Mouse (Mus musculus) embryonic facial prominence, embryonic 11.5 days (tissue): ENCODE data around the gene Plxna4. TPM values are rescaled to one million over a fixed set of nuclear protein-coding genes. Genes with fewer than 3 reads are reported as not detected.

ENCODE experiments used
- ATAC-seq: fragments of 200-750 bp; cut with Nextera tagmentation; replicated peaks from 2 replicates; pipeline ENCODE4 v1.8.0; 2017; ENCODE audit warnings: low read depth; ENCODE audit not compliant: insufficient number of reproducible peaks, low FRiP score, low TSS enrichment
- DNase-seq: peaks from one replicate; pipeline ENCODE4 v3.0.0-alpha.2; 2015; ENCODE audit warnings: low spot score
- H3K27ac ChIP-seq: fragments of 300-500 bp; sonication (generic); replicated peaks from 2 replicates; pipeline ENCODE4 v1.5.1; 2014; ENCODE audit warnings: mild to moderate bottlenecking, low read depth, low read length, control low read depth
- H3K27me3 ChIP-seq: fragments of 300-500 bp; sonication (generic); 2 replicates; pipeline ENCODE4 v1.6.1; 2014; ENCODE audit warnings: mild to moderate bottlenecking, low read length, moderate library complexity, mixed read lengths; ENCODE audit not compliant: control insufficient read depth, insufficient read depth
- H3K36me3 ChIP-seq: fragments of 300-500 bp; sonication (generic); replicated peaks from 2 replicates; pipeline ENCODE4 v1.6.1; 2014; ENCODE audit warnings: low read depth, mild to moderate bottlenecking, low read length, moderate library complexity, mixed read lengths; ENCODE audit not compliant: control insufficient read depth, insufficient read depth
- H3K4me1 ChIP-seq: fragments of 300-500 bp; sonication (generic); 2 replicates; pipeline ENCODE4 v1.6.1; 2014; ENCODE audit warnings: low read length, mixed read lengths; ENCODE audit not compliant: control insufficient read depth, insufficient read depth
- H3K4me2 ChIP-seq: fragments of 300-500 bp; sonication (generic); 2 replicates; pipeline ENCODE4 v1.6.1; 2014; ENCODE audit warnings: low read depth, mild to moderate bottlenecking, control low read depth, low read length, moderate library complexity
- H3K4me3 ChIP-seq: fragments of 300-500 bp; sonication (generic); 2 replicates; pipeline ENCODE4 v1.5.1; 2014; ENCODE audit warnings: low read depth, low read length, control low read depth
- H3K9ac ChIP-seq: fragments of 300-500 bp; sonication (generic); replicated peaks from 2 replicates; pipeline ENCODE4 v1.6.1; 2014; ENCODE audit warnings: mild to moderate bottlenecking, control low read depth, low read length
- H3K9me3 ChIP-seq: fragments of 300-500 bp; sonication (generic); replicated peaks from 2 replicates; pipeline ENCODE4 v1.6.1; 2016; ENCODE audit warnings: mild to moderate bottlenecking, low read length, inconsistent platforms, mixed read lengths; ENCODE audit not compliant: control insufficient read depth
- WGBS: fragments of 180-500 bp; shearing (Covaris S2); extraction: QIAGEN DNeasy Blood & Tissue Kit; methylation state at CpG from one replicate; pipeline ENCODE4 v1.1.7; 2014; 5-methylcytosine and 5-hydroxymethylcytosine counted together
- polyA plus RNA-seq: library from polyadenylated mRNA; unstranded; fragments of >200 nt; fragmentation: Nextera tagmentation; extraction: Ambion mirVana; gene quantifications from 2 replicates; pipeline ENCODE4 v1.2.1, GENCODE M21; 2014

Gene Plxna4
- polyA plus RNA-seq, 1 experiment from 2014 or later, result 3.2 TPM

DNA sequence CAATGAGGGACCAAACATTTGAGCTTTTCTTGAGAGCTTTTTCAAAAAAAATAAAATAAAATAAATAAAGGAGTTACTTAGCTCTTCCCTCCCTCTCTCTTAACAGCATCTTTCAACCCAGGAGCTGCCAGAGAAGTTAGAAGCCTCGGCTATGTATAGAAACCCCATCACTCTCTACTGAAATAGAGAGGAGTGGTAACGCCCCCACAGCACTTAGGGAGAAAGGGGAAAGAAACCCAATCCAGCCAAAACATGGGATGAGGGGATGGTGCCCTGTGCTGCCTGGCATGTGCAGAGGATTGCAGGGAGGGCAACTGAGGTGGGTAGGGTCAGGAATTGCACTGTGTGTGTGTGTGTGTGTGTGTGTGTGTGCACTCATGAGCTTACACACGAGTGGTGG lies 228.3 kb downstream of the Plxna4 start:
- H3K9ac ChIP-seq, result no peak overlapping the region
- no peak overlapping the region for H3K4me3 ChIP-seq
- H3K27me3 ChIP-seq, result no peaks in the 10 kb centered on the region
- H3K27ac ChIP-seq, result no peak overlapping the region
- H3K9me3 ChIP-seq, result no peaks in the 10 kb centered on the region
- H3K4me1 ChIP-seq, result no peaks in the 10 kb centered on the region
- H3K4me2 ChIP-seq, result no peak overlapping the region
- ATAC-seq, result no peak
- WGBS, result 74% methylated on average over 3 of the region's 3 CpGs
- no peak for DNase-seq
- H3K36me3 ChIP-seq, result no peaks in the 10 kb centered on the region

DNA sequence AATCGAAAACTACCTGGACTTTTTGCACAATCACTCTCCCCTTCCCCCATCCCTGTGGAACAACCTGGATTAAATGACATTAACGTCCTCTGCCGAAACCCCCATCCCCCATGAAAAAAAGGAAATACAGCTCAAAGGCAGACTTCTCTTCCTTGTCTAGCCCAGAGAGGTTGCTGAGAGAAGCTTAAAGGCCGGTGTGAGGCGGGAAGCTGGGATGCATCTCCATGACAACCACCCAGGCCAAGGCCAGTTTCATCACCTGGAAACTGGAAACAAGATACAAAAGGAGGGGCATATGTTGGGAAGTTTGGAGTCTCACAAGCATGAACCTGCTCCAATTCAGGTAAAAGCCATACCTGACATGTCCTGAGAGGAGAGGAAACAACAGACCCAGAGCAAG lies 230.5 kb downstream of the Plxna4 start:
- H3K27ac ChIP-seq, result no peak overlapping the region
- H3K4me2 ChIP-seq, result no peak overlapping the region
- no peaks in the 10 kb centered on the region for H3K9me3 ChIP-seq
- no peak overlapping the region for H3K4me3 ChIP-seq
- no peaks in the 10 kb centered on the region for H3K4me1 ChIP-seq
- no peak for DNase-seq
- 78% methylated on average over 5 of the region's 5 CpGs for WGBS
- no peaks in the 10 kb centered on the region for H3K27me3 ChIP-seq
- no peak for ATAC-seq
- H3K36me3 ChIP-seq, result no peaks in the 10 kb centered on the region
- H3K9ac ChIP-seq, result no peak overlapping the region

DNA sequence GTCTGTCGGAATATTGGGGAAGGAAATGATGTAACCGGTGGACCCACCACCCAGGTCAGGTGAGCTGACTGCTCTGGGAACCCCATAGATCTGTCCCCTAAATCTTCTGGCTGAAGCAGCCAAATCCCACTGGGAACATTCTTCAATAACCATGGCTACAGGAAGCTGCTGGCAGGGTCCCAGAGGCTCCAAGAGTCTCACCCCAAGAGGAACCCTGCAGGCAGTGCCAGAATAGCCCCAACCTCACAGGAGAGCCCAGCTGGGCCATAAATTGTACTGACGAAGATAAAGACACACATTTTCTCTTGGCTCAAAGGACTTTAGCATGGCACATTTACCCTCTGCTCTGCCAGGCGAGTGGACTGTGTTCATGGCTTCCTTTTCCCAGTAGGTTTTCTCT lies 232.4 kb downstream of the Plxna4 start:
- Histone ChIP-seq H3K27ac (no peak overlapping the region), H3K4me2 (no peak overlapping the region), H3K36me3 (no peaks in the 10 kb centered on the region), H3K4me1 (no peaks in the 10 kb centered on the region), H3K9me3 (no peaks in the 10 kb centered on the region), H3K9ac (no peak overlapping the region), H3K4me3 (no peak overlapping the region), H3K27me3 (no peaks in the 10 kb centered on the region)
- DNase-seq (no peak), ATAC-seq (no peak)
- 88% methylated on average over 4 of the region's 4 CpGs for WGBS

DNA sequence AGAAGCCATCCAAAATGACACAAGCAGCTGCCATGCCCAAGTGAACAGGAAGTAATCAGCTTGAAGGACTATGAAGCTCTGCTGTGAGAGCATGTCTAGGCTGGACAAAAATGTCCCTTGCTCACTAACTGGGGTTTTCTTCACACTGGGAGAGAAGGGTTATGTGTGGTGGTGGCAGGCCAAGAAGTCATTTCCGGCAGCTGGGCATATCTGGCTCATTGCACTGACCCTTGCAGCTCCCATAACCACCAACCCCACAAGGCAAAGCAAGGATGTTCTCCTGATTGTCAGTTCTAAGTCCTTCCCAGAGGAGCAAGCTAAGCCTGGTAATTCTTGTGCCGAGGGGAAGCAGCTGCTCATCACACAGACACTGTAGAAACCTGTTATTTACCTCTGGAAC lies 239.0 kb downstream of the Plxna4 start:
- no peak for DNase-seq
- Histone ChIP-seq H3K9ac (no peak overlapping the region), H3K27me3 (no peaks in the 10 kb centered on the region), H3K4me2 (no peak overlapping the region), H3K4me1 (no peaks in the 10 kb centered on the region), H3K4me3 (no peak overlapping the region), H3K36me3 (no peaks in the 10 kb centered on the region), H3K9me3 (no peaks in the 10 kb centered on the region), H3K27ac (no peak overlapping the region)
- ATAC-seq, result no peak
- 65% methylated on average over 2 of the region's 2 CpGs for WGBS

DNA sequence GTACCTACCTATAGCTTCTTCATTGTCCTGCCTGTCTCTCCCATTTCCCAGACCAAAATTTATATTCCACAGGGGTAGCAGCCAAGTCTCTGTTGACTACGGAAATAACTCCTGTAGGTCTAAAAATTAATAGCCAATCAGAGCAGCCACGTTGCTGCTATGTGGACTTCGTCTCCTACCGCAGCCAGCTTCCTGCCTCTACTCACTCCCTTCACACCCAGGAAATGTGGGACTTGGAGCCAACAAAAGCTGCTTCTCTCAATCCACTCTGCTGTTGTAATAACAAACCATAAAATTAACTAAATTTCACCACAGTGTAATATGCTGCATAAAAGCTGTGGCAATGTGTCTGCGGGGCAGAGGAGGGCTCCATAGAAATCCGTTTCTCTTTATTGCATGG lies 239.9 kb downstream of the Plxna4 start:
- Histone ChIP-seq H3K4me1 (no peaks in the 10 kb centered on the region), H3K4me2 (no peak overlapping the region), H3K27me3 (no peaks in the 10 kb centered on the region), H3K36me3 (no peaks in the 10 kb centered on the region), H3K27ac (no peak overlapping the region), H3K9ac (no peak overlapping the region), H3K4me3 (no peak overlapping the region), H3K9me3 (no peaks in the 10 kb centered on the region)
- no peak for ATAC-seq
- WGBS, result 86% methylated on average over 6 of the region's 6 CpGs
- no peak for DNase-seq

DNA sequence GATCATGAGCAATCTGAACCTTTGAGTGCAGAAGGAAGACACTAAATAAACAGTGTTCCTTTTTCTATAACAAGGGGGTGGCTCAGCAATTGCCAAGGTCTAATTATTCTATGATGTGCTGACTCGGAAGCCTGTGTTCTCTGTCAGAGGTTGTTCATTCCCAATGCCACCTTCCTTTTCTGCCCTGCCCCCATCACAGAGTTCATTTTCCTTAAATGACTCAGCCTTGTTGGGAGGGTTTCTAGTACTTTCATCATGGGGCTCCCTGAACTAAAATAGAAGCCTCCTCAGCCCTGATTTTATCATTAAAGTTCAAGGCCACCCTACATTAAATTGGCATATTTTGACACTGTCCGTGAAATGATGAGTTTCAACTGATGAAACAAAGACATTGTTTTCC lies 242.0 kb downstream of the Plxna4 start:
- no peak for ATAC-seq

DNA sequence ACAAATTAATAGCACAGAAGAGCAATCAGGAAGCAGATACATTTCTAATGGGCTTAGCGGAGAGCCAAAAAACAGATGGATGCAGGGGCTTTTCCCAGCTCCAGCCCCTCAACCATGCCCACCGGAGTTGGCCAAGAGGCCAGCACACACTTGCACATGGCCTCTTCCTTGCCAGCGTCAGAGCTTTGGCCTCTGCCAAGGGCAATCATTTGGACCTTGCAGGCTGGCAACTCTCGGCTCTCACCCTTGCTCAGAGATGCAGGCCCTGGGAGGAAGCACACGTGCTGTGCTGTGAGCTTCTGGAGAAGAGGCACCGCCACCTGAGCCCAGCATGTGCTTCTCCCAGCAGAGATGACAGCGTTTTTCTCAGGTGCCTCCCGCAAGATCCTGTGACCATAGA lies 245.3 kb downstream of the Plxna4 start:
- Histone ChIP-seq H3K4me3 (no peak overlapping the region), H3K27ac (no peak overlapping the region), H3K27me3 (no peaks in the 10 kb centered on the region), H3K36me3 (no peaks in the 10 kb centered on the region), H3K9me3 (no peaks in the 10 kb centered on the region), H3K4me2 (no peak overlapping the region), H3K9ac (no peak overlapping the region), H3K4me1 (no peaks in the 10 kb centered on the region)
- no peak for ATAC-seq
- no peak for DNase-seq
- 82% methylated on average over 8 of the region's 8 CpGs for WGBS

More for the DNA sequence above, 242.0 kb downstream of the Plxna4 start:
- Histone ChIP-seq H3K36me3 (no peaks in the 10 kb centered on the region), H3K9me3 (no peaks in the 10 kb centered on the region), H3K27ac (no peak overlapping the region), H3K4me3 (no peak overlapping the region), H3K9ac (no peak overlapping the region), H3K4me1 (no peaks in the 10 kb centered on the region), H3K27me3 (no peaks in the 10 kb centered on the region), H3K4me2 (no peak overlapping the region)
- DNase-seq, result no peak
- 74% methylated on average over 2 of the region's 2 CpGs for WGBS

DNA sequence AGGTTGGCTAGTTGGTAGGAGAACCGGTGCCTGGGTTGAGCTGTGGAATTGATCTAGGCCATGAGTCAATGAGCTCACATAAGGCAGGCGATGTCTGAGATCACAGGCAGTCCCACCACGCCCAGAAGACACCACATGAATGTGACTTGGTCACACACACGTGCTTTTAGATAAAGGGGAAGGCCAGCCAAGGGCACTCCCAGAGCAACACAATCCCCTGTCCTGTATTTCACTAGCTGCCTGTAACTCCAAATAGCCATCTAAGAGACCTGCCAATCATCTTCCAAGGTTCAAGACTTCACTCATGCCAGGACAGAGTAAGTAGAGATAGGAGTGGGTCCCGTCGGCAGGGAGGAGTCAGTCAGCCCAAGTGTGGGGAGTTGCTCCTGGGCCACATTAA lies 245.7 kb downstream of the Plxna4 start:
- Histone ChIP-seq H3K4me2 (no peak overlapping the region), H3K4me3 (no peak overlapping the region), H3K9ac (no peak overlapping the region), H3K4me1 (no peaks in the 10 kb centered on the region), H3K36me3 (no peaks in the 10 kb centered on the region), H3K9me3 (no peaks in the 10 kb centered on the region), H3K27ac (no peak overlapping the region), H3K27me3 (no peaks in the 10 kb centered on the region)
- DNase-seq (no peak), ATAC-seq (no peak)
- WGBS, result 74% methylated on average over 6 of the region's 6 CpGs
